Mouse (Mus musculus) c-Kit-positive CD71-positive TER-119-positive erythroid progenitor cells, embryonic 14.5 days (primary cell): Measurements from ENCODE around the gene Ccdc150.

Source experiments
- DNase-seq: peaks from one replicate; pipeline ENCODE4 v3.0.0-alpha.2; 2013; ENCODE audit warnings: low spot score

Gene Ccdc150

DNA sequence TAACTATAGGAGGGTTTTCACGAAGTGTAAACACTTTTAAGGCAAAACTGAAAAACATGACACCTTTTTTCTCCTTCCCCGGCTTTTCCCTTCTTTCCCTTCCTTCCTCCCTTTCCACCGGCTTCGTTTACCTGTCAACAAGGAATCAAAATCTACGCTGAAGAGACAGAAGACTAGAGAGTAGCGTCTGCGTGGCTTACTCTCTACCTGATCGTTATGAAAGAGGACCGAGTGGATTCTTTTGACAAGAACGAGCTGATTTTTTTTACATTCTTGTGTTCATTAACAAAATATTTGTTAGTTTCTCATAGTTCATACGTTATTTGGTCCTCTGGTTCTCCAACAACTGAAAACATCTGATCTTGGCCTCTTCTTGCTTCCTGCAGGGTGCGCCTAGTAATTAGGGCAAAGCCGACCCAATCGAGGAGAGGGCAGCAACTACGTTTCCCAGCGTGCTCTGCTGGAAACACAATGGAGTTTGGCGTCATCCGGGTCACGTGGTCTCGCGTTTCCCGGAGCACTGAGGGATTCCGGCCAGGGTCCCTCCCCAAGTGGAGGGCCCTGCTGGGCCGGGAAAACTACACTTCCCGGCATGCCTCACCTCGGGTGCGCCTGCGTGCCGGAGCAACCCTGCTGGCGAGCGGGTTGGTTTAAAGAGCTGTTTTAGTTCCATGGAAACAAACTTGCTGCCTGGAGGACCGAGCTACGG, at the start of gene Ccdc150:
Gene Ccdc150 (plus strand): TSS at position 526 of the 709 bp plus-strand sequence.
- DNase-seq: peak; percentile 74

DNA sequence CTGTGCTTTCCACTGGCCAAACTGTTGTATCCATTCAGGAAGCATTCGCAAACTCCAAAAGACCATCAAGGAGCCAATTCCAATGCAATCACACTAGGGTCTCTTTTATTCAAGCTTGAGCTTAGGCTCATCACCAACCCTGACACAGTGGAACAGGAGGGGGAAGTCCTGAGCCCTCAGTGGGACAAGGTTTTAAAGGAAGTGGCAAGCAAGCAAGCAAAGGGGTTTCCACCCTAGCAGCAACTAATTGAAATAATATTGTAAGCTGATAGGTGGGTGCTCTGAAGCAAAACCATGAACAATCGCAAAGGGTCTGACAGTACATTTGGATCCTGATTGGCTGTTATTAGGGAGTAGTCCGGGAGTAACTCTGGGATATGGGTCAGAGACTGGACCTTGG, 30.2 kb upstream of the Ccdc150 start:
- no peak for DNase-seq

DNA sequence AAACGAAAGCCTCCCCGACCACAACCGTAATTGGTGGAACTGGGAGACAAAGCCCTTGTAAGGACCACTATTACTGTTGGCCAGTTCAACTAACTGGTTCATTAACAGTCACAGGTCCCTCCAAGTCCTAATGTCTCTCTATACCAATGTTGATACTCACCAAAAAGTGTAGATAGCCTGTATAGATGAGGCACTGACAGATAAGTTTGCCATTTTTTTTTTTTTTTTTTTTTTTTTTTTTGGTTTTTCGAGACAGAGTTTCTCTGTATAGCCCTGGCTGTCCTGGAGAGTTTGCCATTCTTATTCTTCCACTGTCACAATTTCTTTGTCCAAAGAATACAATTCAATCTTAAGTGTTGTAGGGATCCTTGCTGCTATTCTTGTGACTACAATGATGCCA, 7.8 kb upstream of the Ccdc150 start:
- DNase-seq: no peak

DNA sequence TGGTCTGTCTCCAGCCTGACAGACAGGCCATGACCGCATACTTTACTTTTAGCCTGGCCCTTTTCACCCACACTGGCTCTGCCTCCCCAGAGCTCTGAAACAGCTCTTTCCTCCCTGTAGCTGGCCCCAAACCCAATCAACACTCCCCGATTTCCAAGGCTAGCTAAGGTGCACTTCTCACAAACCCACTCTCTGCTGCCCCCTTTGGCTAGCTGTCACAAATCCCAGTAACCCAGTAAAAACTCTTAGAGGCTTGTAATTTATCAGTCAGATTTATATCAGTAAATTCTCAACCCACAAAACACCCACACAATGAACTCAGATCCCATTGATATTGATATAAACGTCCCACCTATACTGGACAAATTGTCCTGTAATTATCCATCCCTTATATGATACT, 25.1 kb downstream of the Ccdc150 start:
- no peak for DNase-seq

DNA sequence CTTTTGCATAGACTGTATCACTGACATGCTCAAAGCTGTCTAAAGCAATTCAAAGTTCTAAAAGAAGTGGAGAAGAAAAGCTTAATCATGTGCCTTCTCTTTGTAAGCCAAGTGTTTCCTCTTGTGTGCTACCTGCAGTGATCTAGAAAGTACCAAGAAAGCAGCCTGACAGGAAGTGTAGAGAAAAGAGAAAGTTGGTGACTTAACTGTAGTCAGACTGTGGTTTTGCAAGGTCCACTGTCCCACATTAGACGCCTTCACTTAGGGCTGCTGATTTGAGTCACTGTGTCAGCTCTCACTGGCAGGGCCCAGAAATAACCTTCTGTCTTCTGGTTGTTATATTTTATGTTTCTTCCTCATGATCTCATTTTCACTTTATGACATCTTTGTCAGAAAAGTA, 29.1 kb downstream of the Ccdc150 start:
- no peak for DNase-seq

DNA sequence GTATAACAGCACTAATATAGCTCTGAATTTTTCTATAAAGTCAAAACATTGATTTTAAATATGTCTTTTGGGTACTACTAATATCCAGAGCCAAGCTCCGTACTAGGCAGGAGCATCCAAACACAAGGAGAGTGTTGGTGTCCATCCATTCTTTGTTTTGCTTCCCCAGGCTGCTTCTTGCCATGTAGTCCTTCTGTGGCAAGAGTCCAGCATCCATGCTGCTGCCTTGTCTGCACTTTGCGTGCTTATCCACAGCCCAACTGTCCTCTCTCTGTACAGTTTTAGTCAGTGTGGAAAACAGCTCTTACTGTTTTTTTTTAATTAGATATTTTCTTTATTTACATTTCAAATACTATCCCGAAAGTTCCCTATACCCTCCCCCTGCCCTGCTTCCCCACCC, 30.2 kb downstream of the Ccdc150 start:
- DNase-seq: no peak

DNA sequence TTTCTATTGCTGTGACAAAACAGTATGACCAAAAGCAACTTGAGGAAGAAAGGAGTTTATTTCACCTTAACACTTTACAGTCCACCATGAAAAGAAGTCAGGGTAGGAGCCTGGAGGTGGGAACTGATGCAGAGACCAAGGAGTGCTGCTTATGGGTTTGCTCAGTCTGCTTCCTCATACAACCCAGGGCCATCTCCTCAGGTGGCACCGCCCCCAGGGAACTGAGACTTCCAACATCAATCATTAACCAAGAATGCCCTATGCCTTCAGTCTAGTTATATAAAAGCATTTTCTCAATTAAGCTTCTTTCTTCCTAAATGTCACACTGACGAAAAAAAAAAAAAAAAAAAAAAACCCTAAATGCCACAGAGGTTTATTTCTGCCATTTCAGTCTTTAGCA, 55.9 kb downstream of the Ccdc150 start:
- no peak for DNase-seq

DNA sequence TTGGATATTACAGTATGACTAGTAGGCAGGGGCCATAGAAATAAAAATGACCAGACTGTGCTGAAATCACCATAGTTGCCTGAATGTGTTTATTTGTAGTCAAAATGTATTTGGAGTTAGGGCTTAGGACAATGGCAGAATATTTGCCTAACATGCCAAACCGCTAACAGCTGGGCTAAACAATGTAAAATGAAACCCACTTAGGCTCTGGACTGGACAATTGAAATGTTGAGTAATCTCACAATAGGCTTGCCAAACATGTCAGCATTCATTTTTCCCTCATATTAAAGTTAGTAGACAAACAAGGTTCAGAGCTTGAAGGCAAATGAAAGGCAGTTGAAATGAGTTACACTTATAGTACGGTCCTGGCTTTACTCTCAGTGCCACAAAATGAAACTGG, 76.2 kb downstream of the Ccdc150 start:
- DNase-seq: no peak

DNA sequence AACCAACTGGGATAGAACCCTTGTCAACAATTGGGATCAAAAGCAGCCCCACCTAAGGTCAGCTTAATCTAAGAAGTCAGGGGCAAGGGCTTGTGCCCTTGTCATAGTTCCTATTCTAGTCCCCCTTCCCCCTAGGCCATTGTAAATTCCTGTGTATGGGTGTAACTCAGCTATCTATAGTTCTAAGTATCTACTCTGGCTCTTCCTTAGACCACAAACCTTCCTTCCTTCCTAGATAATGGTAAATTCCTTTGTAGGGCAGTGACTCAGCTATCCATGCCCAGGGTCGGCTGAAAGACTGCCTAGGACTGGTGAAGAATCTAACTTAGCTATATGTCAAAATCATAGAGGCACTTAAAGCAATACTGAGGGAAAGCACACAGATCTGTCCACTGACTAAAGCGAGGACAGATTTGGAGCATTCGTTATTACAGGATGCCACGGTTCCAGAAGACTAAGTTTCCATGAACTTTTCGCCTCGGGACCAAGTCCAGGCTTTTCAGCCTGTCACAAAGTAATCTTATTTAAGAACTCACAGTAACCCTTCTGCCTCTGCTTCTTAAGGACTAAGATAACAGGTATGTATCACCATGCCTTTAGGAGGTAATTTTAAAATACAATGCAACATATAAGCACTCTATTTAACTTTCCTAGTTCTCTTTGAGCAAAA, 77.5 kb downstream of the Ccdc150 start:
- no peak for DNase-seq

DNA sequence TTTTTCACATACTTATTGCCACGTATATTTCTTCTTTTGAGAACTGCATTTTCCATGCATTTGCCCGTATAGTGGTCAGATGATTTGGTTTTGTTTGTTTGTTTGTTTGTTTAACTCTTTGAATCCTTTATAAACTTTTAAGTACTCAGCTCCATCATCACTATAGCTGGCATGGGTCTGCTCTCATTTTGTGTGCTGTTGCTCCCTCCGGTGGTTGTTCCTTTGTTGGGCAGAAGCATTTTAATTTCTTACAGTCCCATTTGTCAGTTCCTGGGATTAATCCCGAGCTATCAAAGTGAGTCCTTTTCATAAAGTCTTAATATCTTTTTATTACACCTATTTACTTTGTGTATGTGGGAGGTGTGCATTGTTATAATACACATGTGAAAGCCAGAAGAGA, 82.5 kb downstream of the Ccdc150 start:
- no peak for DNase-seq

DNA sequence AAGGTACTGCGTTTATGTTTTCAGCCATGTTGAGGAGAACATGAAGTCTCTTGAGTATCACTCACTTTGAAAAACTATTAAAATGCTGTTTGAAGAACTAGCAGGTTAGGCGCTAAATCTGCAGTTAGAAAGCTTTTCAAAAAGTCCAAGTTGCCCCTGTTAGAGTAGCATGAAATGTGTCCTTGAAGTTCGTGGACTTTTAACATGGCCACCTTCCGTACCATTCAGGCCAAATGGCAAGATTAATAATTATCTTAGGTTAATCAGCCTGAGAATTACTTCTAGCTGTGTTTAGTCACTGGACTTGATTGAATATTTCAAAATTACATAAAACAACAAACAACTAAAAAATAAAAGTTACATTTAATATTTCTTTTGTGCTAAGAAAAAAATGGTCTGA, 104.3 kb downstream of the Ccdc150 start:
- no peak for DNase-seq

DNA sequence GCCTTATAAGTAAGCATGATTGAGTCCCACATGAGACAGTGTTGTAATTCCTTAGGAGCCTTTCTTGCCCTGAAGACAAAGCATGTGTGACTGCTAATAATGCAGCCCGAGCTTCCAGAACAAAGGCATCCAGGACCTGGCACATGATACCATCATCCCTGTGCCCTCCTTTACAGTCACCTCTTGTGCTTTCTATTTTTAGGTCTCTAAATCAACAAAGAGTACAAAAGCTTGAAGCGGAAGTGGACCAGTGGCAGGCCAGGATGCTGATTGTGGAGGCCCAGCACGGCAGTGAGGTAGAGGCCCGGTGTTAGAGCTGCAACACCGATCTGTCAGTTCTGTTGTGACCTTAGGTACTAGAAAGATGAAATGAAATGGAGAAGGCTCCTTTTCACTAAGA, 105.0 kb downstream of the Ccdc150 start:
- no peak for DNase-seq

DNA sequence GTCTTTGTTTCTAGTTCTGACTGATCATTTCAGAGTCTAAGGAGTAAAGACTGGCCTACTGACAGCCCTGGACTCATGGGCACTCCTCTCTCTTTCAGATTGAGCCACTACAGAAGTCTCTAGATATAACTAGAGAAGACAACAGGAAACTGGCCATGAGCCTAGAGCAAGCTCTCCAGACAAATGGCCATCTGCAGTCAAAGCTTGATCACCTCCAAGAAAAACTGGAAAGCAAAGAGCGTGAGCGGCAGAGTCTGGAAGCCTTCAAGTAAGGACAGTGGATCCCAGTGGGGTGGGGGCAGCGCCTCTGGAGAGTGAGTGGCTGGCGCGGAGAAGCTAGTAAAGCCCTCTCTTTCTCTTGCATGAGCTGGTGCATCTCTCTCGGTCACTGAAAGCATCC, 106.1 kb downstream of the Ccdc150 start:
- no peak for DNase-seq

DNA sequence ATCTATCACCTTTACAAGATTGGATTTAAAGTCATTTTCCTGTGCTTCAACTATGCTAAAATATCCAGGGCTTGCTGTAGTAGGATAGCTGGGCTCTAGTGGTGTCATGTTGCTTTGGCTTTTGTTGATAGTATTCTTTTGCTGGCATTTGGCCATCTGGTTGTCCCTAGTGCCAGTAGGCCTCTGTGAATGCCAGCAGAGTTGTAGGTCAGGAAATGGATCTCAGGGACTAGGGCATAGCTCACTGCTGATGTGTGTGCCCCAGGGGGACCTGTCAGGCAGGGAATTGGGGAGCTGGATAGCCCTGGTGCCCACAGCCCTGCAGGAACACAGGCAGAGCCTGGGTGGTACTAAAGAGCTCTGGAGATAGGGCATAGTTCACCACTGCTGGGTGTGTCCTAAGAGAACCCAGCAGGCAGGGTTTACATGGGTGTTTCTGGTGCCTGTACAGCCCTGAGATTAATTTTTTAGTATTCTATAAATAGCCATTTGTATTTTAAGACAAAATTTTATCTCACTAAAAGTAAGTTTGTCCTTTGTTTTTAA, 127.1 kb downstream of the Ccdc150 start:
- no peak for DNase-seq

DNA sequence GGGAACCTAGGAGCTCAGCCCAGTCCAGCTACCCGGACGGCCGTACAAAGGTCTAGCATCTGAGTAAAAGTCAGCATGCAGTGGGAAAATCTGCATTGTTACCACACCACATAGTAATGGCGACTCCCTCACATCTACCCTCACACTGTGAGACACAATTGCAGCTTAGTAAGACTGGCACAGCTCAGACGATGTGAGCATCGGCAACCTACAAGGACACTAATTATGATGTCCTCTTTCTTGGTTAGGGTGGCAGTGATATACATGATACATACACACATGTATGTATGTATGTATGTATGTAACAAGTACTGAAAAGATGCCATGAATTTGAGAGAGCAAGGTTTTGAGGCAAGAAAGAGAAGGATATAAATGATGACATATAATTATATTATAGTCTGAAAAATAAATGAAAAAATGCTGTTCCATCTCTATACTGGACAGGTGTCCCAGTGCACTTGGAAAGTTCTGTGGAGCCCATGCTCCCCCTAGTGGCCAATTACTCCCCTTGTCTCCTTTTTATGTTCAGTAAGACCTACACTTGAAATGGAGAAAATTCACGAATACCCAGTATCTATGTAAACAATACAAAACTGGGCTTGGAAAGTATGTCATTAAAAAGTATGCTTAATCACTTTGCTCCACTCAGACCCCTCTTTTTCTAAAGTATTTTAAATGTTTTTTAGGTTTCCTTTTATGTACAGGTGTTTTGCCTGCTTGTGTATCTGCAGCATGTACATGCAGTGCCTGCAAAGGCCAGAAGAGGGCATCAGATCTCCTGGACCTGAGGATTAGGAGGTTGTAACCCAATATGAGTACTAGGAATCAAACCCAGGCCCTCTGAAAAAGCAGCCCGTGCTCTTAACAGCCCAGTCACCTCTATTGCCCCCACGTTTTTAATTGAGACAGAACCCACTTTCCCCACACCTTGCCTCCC, 130.8 kb downstream of the Ccdc150 start:
- DNase-seq: peak; percentile 52

DNA sequence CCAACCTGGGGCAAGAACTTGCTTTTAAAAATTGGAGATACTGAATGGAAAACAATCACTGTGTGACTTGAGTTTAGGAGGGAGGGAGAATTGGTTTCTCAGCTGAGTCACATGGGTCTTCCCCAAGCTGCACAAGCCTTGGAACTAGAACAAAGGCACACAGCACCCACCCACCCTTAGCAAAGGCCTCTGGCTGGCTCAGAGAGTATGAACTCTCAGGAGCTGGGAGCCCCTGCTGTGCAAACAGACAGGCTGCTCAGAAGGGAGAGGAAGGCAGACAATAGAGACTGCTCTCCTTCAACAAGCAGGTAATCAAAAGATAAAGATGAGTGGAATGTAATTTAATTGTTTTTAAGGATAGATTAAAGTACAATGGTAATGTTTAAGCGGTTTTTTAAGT, 133.7 kb downstream of the Ccdc150 start:
- no peak for DNase-seq

DNA sequence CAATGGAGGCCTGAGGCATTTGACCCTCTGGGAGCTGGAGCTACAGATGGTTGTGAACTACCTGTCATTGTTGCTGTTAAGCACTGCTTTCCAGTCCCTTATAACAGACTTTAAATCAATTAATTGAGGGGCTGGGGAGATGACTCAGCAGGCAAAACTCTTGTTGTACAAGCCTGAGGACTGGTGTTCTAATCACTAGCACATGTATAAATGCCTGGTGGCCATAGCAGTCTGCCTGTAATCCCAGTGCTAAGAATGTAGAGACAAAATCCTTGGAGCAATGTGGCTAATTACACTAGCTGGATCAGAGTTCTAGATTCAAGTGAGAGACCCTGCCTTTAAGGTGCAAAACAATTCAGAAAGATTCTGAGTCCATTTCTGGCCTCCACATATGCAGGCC, 152.3 kb downstream of the Ccdc150 start:
- DNase-seq: no peak
